Mouse (Mus musculus) T-helper 2 cell (primary cell): ENCODE data around the gene Prss50.

ENCODE experiments used
- in situ Hi-C: fragments of 300-600 bp; cut with MboI, MseI; formaldehyde crosslinking; loops from one replicate; pipeline ENCODE4 v1.15.1; 2025; ENCODE audit warnings: high pct_unique_total_duplicates

Gene Prss50

DNA sequence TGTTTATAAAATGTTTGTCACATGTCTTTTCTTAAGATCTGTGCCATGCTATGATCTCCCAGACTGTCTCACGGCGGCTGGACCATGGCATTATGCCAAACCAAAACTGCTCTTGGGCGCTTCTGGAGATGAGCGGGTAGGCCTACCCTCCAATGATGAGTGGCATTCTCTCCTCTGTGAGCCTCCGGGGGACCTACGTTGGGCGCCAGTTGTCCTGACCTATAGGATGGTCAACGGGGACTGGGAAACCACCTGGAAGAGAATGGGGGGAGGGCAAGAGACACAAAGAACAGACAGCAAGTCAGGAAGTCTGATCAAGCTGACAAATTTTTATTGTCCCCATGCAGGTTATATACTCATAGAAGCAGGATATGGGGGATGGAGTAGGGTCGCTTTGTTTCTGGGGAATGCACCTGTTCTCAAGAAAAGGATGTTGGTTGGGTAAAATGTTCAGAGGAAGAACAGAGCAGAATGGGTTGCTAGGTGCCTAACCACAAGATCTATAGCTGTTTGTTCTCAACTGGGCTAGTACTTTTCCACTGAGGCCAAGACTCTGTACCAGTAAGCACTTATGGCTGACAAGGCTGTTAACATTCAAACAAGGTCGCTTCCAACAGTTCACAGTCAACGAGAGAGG is 49.6 kb downstream of the Prss50 start:
- in situ Hi-C loops, result no loop called here

- in situ Hi-C loops, result no loop called here
These were observed 50.3 kb downstream of the Prss50 start for GRCm38 (mm10) chr9:110907838-110908630.

- in situ Hi-C loops, result no loop called here
These were observed 50.9 kb downstream of the Prss50 start for GRCm38 (mm10) chr9:110908631-110909016.

GRCm38 (mm10) chr9:110909371-110909967 is 51.7 kb downstream of the Prss50 start:
- in situ Hi-C loops, result no loop called here
